Mouse (Mus musculus): ENCODE data around the gene Wnk4. TPM values are rescaled to one million over a fixed set of nuclear protein-coding genes. Genes with fewer than 3 reads are reported as not detected.
A peak's percentile ranks its signal among the peaks of the same experiment; 100 is the strongest.

Gene Wnk4
- total and polyA plus RNA-seq, 2 experiments from 2014 or later: 3.2 to 9.1 TPM

DNA sequence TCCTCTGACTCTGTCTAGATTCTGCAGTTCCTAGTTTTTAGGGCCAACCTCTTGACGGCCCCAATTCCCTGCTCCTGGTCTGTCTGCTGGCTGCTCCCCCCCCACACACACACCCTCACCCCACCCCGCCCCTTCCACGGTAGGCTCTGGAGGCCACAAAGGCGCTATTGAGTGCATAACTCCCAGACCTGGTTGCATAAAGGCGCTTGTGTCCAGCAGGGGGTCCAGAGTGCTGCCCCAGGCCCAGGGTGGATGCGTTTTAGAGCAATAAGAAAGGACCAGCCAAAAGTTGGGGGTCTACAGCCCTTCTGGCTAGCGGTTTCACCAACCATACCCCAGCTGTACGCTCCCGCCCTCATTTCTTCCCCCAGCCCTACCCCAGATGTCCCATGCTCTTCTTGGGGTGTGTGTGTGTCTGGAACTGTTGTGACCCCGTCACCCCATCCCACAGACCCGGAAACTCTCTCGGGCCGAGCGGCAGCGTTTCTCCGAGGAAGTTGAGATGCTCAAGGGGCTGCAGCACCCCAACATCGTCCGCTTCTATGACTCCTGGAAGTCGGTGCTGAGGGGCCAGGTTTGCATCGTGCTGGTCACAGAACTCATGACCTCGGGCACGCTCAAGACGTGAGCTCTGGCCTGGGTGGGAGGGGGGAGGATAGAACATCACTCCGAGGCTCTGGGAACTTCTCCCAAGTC is 2.1 kb downstream of the Wnk4 start:
- peaks cover 9% of the 10 kb centered on the region; the same call in 1 of the 2 replicates for H3K4me1 ChIP-seq (ENCODE audit: insufficient read depth)
- no peak overlapping the region for H3K4me2 ChIP-seq (ENCODE audit: low read depth)
- DNase-seq: no peak
- H3K27me3 ChIP-seq (ENCODE audit: insufficient read depth, low read length): peaks cover 38% of the 10 kb centered on the region
- H3K4me3 ChIP-seq (ENCODE audit: low read depth, low read length): no peak overlapping the region
- H3K27ac ChIP-seq (ENCODE audit: low read depth, low read length): no peak overlapping the region
- no peak for ATAC-seq
- no peak for TF ChIP-seq CTCF (IDR thresholded peaks at IDR 0.05; ENCODE audit: low read depth)
- no peaks in the 10 kb centered on the region for H3K36me3 ChIP-seq (ENCODE audit: insufficient read depth)
- WGBS: 2% methylated on average over 24 of the region's 24 CpGs
- H3K9ac ChIP-seq: no peak overlapping the region
- no peaks in the 10 kb centered on the region for H3K9me3 ChIP-seq (ENCODE audit: low read length)

DNA sequence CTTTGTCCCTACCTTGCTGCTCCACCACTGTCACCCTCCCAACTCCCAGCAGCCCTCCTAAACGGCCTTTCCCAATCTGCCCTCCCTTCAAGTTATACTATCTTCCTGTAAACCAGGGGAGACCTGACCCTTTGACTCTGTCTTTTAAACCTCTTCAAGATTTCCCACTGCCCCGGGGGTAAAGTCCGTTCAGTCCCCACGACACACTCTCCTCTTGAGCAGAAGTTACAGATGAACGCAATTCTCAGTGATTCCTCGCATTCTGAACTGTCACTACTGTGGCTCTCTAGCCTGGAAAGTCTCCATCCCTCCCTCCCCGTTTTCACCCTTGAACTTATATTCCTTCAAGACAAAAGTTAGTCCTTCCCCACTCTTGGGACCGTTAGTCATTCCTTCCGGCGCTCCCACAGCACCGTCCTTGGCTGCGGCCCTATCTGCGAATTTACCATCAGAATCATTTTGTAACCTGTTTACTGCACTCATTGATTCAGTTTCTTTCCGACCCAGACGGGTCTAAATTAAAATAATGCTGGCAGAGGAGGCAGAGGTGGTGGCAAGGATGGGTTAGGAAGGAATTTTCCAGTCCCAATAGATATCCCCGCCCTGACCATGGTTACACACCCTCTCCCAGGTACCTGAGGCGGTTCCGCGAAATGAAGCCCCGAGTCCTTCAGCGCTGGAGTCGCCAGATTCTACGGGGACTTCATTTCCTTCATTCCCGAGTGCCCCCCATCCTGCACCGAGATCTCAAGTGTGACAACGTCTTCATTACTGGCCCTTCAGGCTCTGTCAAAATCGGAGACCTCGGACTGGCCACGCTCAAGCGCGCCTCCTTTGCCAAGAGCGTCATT is 3.0 kb downstream of the Wnk4 start:
- Histone ChIP-seq H3K36me3 (ENCODE audit: insufficient read depth) (no peaks in the 10 kb centered on the region), H3K9me3 (ENCODE audit: low read length) (no peaks in the 10 kb centered on the region), H3K27ac (ENCODE audit: low read depth, low read length) (no peak overlapping the region), H3K4me1 (ENCODE audit: insufficient read depth) (peaks cover 9% of the 10 kb centered on the region; the same call in 1 of the 2 replicates), H3K4me3 (ENCODE audit: low read depth, low read length) (no peak overlapping the region), H3K27me3 (ENCODE audit: insufficient read depth, low read length) (peaks cover 38% of the 10 kb centered on the region), H3K9ac (no peak overlapping the region), H3K4me2 (ENCODE audit: low read depth) (no peak overlapping the region)
- no peak for ATAC-seq
- no peak for TF ChIP-seq CTCF (IDR thresholded peaks at IDR 0.05; ENCODE audit: low read depth)
- 3% methylated on average over 32 of the region's 32 CpGs for WGBS
- DNase-seq: no peak

DNA sequence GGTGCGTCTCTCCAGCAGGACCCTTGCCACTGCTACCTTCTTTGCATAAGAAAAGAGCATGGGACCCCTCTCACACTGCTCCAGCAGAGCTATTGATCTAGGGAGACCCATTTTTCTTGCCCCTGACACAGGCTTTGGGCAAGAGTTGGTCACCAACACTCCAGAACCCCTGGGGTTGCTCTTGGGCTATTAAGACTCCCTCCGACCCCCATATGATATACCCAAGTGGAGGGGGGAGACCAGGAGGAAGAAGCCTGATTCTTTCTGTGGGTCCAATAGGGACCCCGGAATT is 3.6 kb downstream of the Wnk4 start:
- Histone ChIP-seq H3K36me3 (ENCODE audit: insufficient read depth) (no peaks in the 10 kb centered on the region), H3K4me2 (ENCODE audit: low read depth) (no peak overlapping the region), H3K4me3 (ENCODE audit: low read depth, low read length) (no peak overlapping the region), H3K27me3 (ENCODE audit: insufficient read depth, low read length) (peaks cover 38% of the 10 kb centered on the region), H3K27ac (ENCODE audit: low read depth, low read length) (no peak overlapping the region), H3K9ac (no peak overlapping the region), H3K4me1 (ENCODE audit: insufficient read depth) (peaks cover 9% of the 10 kb centered on the region; the same call in 1 of the 2 replicates), H3K9me3 (ENCODE audit: low read length) (no peaks in the 10 kb centered on the region)
- TF ChIP-seq CTCF (IDR thresholded peaks at IDR 0.05; ENCODE audit: low read depth): no peak
- 8% methylated on average over 3 of the region's 3 CpGs for WGBS
- DNase-seq: no peak
- ATAC-seq: no peak

DNA sequence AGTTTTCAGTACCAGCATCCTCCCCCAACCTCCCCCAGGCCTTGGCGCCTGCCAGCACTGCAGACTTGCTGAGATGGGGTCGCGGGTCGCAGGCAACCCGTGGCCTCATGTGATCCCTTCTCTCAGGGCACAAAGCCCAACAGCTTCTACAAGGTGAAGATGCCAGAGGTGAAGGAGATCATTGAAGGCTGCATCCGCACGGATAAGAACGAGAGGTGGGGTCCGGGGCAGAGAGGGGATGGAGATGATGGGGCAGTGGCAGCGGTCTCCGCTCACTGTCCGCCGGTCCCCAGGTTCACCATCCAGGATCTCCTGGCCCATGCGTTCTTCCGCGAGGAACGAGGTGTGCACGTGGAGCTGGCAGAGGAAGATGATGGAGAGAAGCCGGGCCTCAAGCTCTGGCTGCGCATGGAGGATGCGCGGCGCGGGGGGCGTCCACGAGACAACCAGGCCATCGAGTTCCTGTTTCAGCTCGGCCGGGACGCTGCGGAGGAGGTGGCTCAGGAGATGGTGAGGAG is 4.6 kb downstream of the Wnk4 start:
- H3K9me3 ChIP-seq (ENCODE audit: low read length): no peaks in the 10 kb centered on the region
- TF ChIP-seq CTCF (IDR thresholded peaks at IDR 0.05; ENCODE audit: low read depth): no peak
- peak overlapping the region; percentile 58 for H3K4me2 ChIP-seq (ENCODE audit: low read depth)
- no peak overlapping the region for H3K27ac ChIP-seq (ENCODE audit: low read depth, low read length)
- ATAC-seq: no peak
- DNase-seq: peak; percentile 49
- 3% methylated on average over 31 of the region's 31 CpGs for WGBS
- H3K27me3 ChIP-seq (ENCODE audit: insufficient read depth, low read length): peaks cover 38% of the 10 kb centered on the region
- H3K4me3 ChIP-seq (ENCODE audit: low read depth, low read length): peak overlapping the region; percentile 29
- peaks cover 9% of the 10 kb centered on the region; the same call in 1 of the 2 replicates for H3K4me1 ChIP-seq (ENCODE audit: insufficient read depth)
- H3K36me3 ChIP-seq (ENCODE audit: insufficient read depth): no peaks in the 10 kb centered on the region
- H3K9ac ChIP-seq: peak overlapping the region; percentile 36

DNA sequence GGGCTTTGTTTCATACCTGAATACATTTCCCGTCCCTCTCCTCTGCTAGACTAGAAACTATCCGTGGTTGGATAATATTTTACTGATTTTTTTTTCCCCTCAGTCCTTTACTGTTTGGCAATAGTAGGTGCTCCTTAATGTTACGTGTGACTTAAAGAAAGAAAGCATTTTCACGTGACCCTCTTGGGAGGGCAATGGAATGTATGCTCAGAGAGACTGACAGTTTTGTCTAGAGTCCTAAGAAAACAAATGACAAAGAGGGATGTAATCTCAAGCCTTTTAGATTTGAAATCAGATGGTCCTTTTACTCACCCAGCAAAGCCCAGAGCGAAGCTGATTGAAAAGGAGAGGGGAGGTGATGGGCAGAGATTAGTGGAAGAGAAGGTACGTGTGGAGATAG is 5.5 kb downstream of the Wnk4 start:
- no peaks in the 10 kb centered on the region for H3K36me3 ChIP-seq (ENCODE audit: insufficient read depth)
- no peaks in the 10 kb centered on the region for H3K9me3 ChIP-seq (ENCODE audit: low read length)
- H3K4me2 ChIP-seq (ENCODE audit: low read depth): peak overlapping the region; percentile 58
- 16% methylated on average over 6 of the region's 6 CpGs for WGBS
- H3K4me3 ChIP-seq (ENCODE audit: low read depth, low read length): peak overlapping the region; percentile 29; the same call in 1 of the 2 replicates
- peaks cover 3% of the 10 kb centered on the region; the same call in 1 of the 2 replicates for H3K4me1 ChIP-seq (ENCODE audit: insufficient read depth)
- ATAC-seq (no peak), DNase-seq (no peak)
- no peak overlapping the region for H3K9ac ChIP-seq
- TF ChIP-seq CTCF (IDR thresholded peaks at IDR 0.05; ENCODE audit: low read depth): no peak
- H3K27ac ChIP-seq (ENCODE audit: low read depth, low read length): no peak overlapping the region
- peaks cover 38% of the 10 kb centered on the region for H3K27me3 ChIP-seq (ENCODE audit: insufficient read depth, low read length)

DNA sequence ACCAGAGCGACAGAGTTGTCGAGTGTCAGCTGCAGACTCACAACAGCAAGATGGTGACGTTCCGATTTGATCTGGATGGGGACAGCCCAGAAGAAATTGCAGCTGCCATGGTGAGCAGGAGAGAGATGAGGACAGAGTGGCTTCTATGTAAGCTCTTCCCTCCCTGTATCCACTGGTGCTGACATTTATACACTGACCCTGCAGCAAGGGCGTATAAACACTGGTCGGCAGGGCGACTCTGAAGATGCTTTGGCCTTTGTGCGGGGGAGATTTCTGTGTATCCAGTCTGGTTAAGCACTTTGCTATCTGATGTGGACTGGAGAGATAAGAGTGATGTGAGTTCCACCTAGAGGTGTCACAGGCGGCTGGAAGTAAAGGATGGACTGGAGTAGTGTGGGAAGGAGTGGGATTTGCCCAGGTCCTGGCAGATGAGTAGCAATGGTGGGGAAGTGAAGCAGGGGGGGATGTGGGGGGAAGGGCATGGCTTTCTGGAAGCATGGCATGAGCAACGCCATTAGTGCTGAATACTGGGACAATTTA is 9.3 kb downstream of the Wnk4 start:
- Histone ChIP-seq H3K27ac (ENCODE audit: low read depth, low read length) (no peak overlapping the region), H3K4me1 (ENCODE audit: insufficient read depth) (0 out of 2 replicates have a peak, but pooled peaks cover 3% of the 10 kb centered on the region), H3K9ac (no peak overlapping the region), H3K4me3 (ENCODE audit: low read depth, low read length) (no peak overlapping the region), H3K4me2 (ENCODE audit: low read depth) (no peak overlapping the region), H3K27me3 (ENCODE audit: insufficient read depth, low read length) (peaks cover 17% of the 10 kb centered on the region), H3K9me3 (ENCODE audit: low read length) (no peaks in the 10 kb centered on the region), H3K36me3 (ENCODE audit: insufficient read depth) (no peaks in the 10 kb centered on the region)
- no peak; the same call in 1 of the 2 replicates for ATAC-seq
- TF ChIP-seq CTCF (IDR thresholded peaks at IDR 0.05; ENCODE audit: low read depth): no peak
- 34% methylated on average over 10 of the region's 10 CpGs for WGBS
- DNase-seq: no peak

All from forebrain, postnatal 0 days (tissue).